Mouse (Mus musculus) cortical plate, adult 2 months (tissue): ENCODE data around the gene Atg4b.

Experiments
- CTCF ChIP-seq: fragments of 200-500 bp; IDR thresholded peaks from 2 replicates; pipeline ENCODE4 v1.5.1; 2011; ENCODE audit warnings: mild to moderate bottlenecking, control low read depth, low read length; ENCODE audit not compliant: insufficient read depth; ENCODE audit errors: extremely low read depth
- POLR2A ChIP-seq: fragments of 200-500 bp; IDR thresholded peaks from 2 replicates; pipeline ENCODE4 v1.6.1; 2011; ENCODE audit warnings: mild to moderate bottlenecking, low read length, control low read depth; ENCODE audit not compliant: insufficient read depth; ENCODE audit errors: extremely low read depth

DNA sequence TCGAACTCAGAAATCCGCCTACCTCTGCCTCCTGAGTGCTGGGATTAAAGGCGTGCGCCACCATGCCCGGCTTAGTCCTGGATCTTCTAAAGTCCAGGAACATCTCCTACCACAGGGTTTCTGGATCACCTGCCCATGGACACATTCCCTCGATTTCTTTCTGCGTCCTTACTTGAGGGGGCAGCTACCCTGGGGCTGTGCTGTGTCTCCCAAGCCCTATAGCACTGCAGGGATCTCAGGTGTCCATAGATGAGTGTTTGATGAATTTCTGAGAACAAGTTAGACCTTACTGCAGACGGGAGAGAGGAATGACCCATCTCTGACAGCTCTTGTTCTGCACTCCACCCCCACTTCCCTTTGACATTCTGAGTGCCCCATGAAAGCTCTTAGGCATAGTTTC is 86.0 kb downstream of the Atg4b start:
- TF ChIP-seq CTCF (no peak), POLR2A (no peak)
